Mouse (Mus musculus): Measurements from ENCODE around the gene Cdh11. TPM values are rescaled to one million over a fixed set of nuclear protein-coding genes. Genes with fewer than 3 reads are reported as not detected.
"Not testable (repeated sequence)": the region's sequence is repeated elsewhere in the genome, so short reads cannot be mapped to it uniquely, and the experiment has no call there.

The Cdh11 gene
- polyA plus RNA-seq, 1 experiment from 2014 or later: 108 TPM

GRCm38 (mm10) chr8:102693465-102693864 is 92.0 kb downstream of the Cdh11 start:
- Histone ChIP-seq H3K36me3 (ENCODE audit: control insufficient read depth, insufficient read depth, low read length) (no peaks in the 10 kb centered on the region), H3K4me1 (ENCODE audit: control insufficient read depth, insufficient read depth, low read length) (peaks cover 1% of the 10 kb centered on the region; the same call in 1 of the 2 replicates), H3K27me3 (ENCODE audit: control insufficient read depth, insufficient read depth, low read length) (no peaks in the 10 kb centered on the region), H3K9ac (ENCODE audit: low read length) (no peak overlapping the region), H3K27ac (ENCODE audit: low read depth, low read length) (no peak overlapping the region), H3K4me3 (ENCODE audit: low read depth, low read length) (no peak overlapping the region), H3K4me2 (ENCODE audit: low read depth) (no peak overlapping the region), H3K9me3 (ENCODE audit: control insufficient read depth, low read length) (no peaks in the 10 kb centered on the region)
- WGBS: 62% methylated on average over 1 of the region's 1 CpGs
- DNase-seq (ENCODE audit: low spot score) (no peak), ATAC-seq (ENCODE audit: insufficient read depth, low FRiP score, low TSS enrichment) (no peak)

- DNase-seq (ENCODE audit: low spot score); H3K27me3 ChIP-seq (ENCODE audit: control insufficient read depth, insufficient read depth, low read length); H3K36me3 ChIP-seq (ENCODE audit: control insufficient read depth, insufficient read depth, low read length); H3K4me3 ChIP-seq (ENCODE audit: low read depth, low read length); H3K9ac ChIP-seq (ENCODE audit: low read length); H3K4me1 ChIP-seq (ENCODE audit: control insufficient read depth, insufficient read depth, low read length); ATAC-seq (ENCODE audit: insufficient read depth, low FRiP score, low TSS enrichment); H3K27ac ChIP-seq (ENCODE audit: low read depth, low read length); H3K4me2 ChIP-seq (ENCODE audit: low read depth); H3K9me3 ChIP-seq (ENCODE audit: control insufficient read depth, low read length): not testable (repeated sequence)
- 87% methylated on average over 7 of the region's 7 CpGs for WGBS
Measured at GRCm38 (mm10) chr8:102685491-102685890, 100.0 kb downstream of the Cdh11 start.

- ATAC-seq (ENCODE audit: insufficient read depth, low FRiP score, low TSS enrichment) (no peak), DNase-seq (ENCODE audit: low spot score) (no peak)
- 79% methylated on average over 11 of the region's 11 CpGs for WGBS
- no peaks in the 10 kb centered on the region for H3K9me3 ChIP-seq (ENCODE audit: control insufficient read depth, low read length)
- no peak overlapping the region for H3K27ac ChIP-seq (ENCODE audit: low read depth, low read length)
- no peak overlapping the region for H3K4me3 ChIP-seq (ENCODE audit: low read depth, low read length)
- H3K4me2 ChIP-seq (ENCODE audit: low read depth): no peak overlapping the region
- no peaks in the 10 kb centered on the region for H3K36me3 ChIP-seq (ENCODE audit: control insufficient read depth, insufficient read depth, low read length)
- H3K27me3 ChIP-seq (ENCODE audit: control insufficient read depth, insufficient read depth, low read length): no peaks in the 10 kb centered on the region
- H3K9ac ChIP-seq (ENCODE audit: low read length): no peak overlapping the region
- no peaks in the 10 kb centered on the region for H3K4me1 ChIP-seq (ENCODE audit: control insufficient read depth, insufficient read depth, low read length)
Measured at GRCm38 (mm10) chr8:102685023-102685422, 100.4 kb downstream of the Cdh11 start.

- Histone ChIP-seq H3K4me3 (ENCODE audit: low read depth, low read length) (no peak overlapping the region), H3K36me3 (ENCODE audit: control insufficient read depth, insufficient read depth, low read length) (no peaks in the 10 kb centered on the region), H3K27ac (ENCODE audit: low read depth, low read length) (no peak overlapping the region), H3K9ac (ENCODE audit: low read length) (no peak overlapping the region), H3K4me2 (ENCODE audit: low read depth) (no peak overlapping the region), H3K9me3 (ENCODE audit: control insufficient read depth, low read length) (no peaks in the 10 kb centered on the region), H3K27me3 (ENCODE audit: control insufficient read depth, insufficient read depth, low read length) (no peaks in the 10 kb centered on the region), H3K4me1 (ENCODE audit: control insufficient read depth, insufficient read depth, low read length) (no peaks in the 10 kb centered on the region)
- WGBS: 86% methylated on average over 3 of the region's 3 CpGs
- ATAC-seq (ENCODE audit: insufficient read depth, low FRiP score, low TSS enrichment) (no peak), DNase-seq (ENCODE audit: low spot score) (no peak)
Measured at GRCm38 (mm10) chr8:102677148-102677547, 108.3 kb downstream of the Cdh11 start.

GRCm38 (mm10) chr8:102664561-102664960 is 120.9 kb downstream of the Cdh11 start:
- not testable (repeated sequence) for H3K9ac ChIP-seq (ENCODE audit: low read length); H3K9me3 ChIP-seq (ENCODE audit: control insufficient read depth, low read length); H3K4me3 ChIP-seq (ENCODE audit: low read depth, low read length); H3K4me2 ChIP-seq (ENCODE audit: low read depth); H3K4me1 ChIP-seq (ENCODE audit: control insufficient read depth, insufficient read depth, low read length); ATAC-seq (ENCODE audit: insufficient read depth, low FRiP score, low TSS enrichment); DNase-seq (ENCODE audit: low spot score); H3K36me3 ChIP-seq (ENCODE audit: control insufficient read depth, insufficient read depth, low read length); H3K27me3 ChIP-seq (ENCODE audit: control insufficient read depth, insufficient read depth, low read length); H3K27ac ChIP-seq (ENCODE audit: low read depth, low read length)
- 92% methylated on average over 5 of the region's 5 CpGs for WGBS

- WGBS: 96% methylated on average over 2 of the region's 2 CpGs
- Histone ChIP-seq H3K4me3 (ENCODE audit: low read depth, low read length) (no peak overlapping the region), H3K36me3 (ENCODE audit: control insufficient read depth, insufficient read depth, low read length) (peaks cover 2% of the 10 kb centered on the region), H3K27ac (ENCODE audit: low read depth, low read length) (no peak overlapping the region), H3K9me3 (ENCODE audit: control insufficient read depth, low read length) (no peaks in the 10 kb centered on the region), H3K9ac (ENCODE audit: low read length) (no peak overlapping the region), H3K27me3 (ENCODE audit: control insufficient read depth, insufficient read depth, low read length) (no peaks in the 10 kb centered on the region), H3K4me1 (ENCODE audit: control insufficient read depth, insufficient read depth, low read length) (no peaks in the 10 kb centered on the region), H3K4me2 (ENCODE audit: low read depth) (no peak overlapping the region)
- ATAC-seq (ENCODE audit: insufficient read depth, low FRiP score, low TSS enrichment) (no peak), DNase-seq (ENCODE audit: low spot score) (no peak)
Measured at GRCm38 (mm10) chr8:102656529-102656928, 128.9 kb downstream of the Cdh11 start.

- no peak for ATAC-seq (ENCODE audit: insufficient read depth, low FRiP score, low TSS enrichment)
- no peaks in the 10 kb centered on the region for H3K9me3 ChIP-seq (ENCODE audit: control insufficient read depth, low read length)
Measured at GRCm38 (mm10) chr8:102651964-102652363, 133.5 kb downstream of the Cdh11 start.

GRCm38 (mm10) chr8:102627151-102627550 is 158.3 kb downstream of the Cdh11 start:
- DNase-seq (ENCODE audit: low spot score) (no peak), ATAC-seq (ENCODE audit: insufficient read depth, low FRiP score, low TSS enrichment) (no peak)
- no peak overlapping the region for H3K9ac ChIP-seq (ENCODE audit: low read length)
- H3K4me1 ChIP-seq (ENCODE audit: control insufficient read depth, insufficient read depth, low read length): no peaks in the 10 kb centered on the region
- WGBS: 92% methylated on average over 3 of the region's 3 CpGs
- H3K9me3 ChIP-seq (ENCODE audit: control insufficient read depth, low read length): no peaks in the 10 kb centered on the region
- H3K4me3 ChIP-seq (ENCODE audit: low read depth, low read length): no peak overlapping the region
- H3K27me3 ChIP-seq (ENCODE audit: control insufficient read depth, insufficient read depth, low read length): no peaks in the 10 kb centered on the region
- no peak overlapping the region for H3K27ac ChIP-seq (ENCODE audit: low read depth, low read length)
- no peak overlapping the region for H3K4me2 ChIP-seq (ENCODE audit: low read depth)
- no peaks in the 10 kb centered on the region for H3K36me3 ChIP-seq (ENCODE audit: control insufficient read depth, insufficient read depth, low read length)

More at GRCm38 (mm10) chr8:102651964-102652363, 133.5 kb downstream of the Cdh11 start:
- H3K27ac ChIP-seq (ENCODE audit: low read depth, low read length): no peak overlapping the region
- H3K4me1 ChIP-seq (ENCODE audit: control insufficient read depth, insufficient read depth, low read length): no peaks in the 10 kb centered on the region
- H3K36me3 ChIP-seq (ENCODE audit: control insufficient read depth, insufficient read depth, low read length): no peaks in the 10 kb centered on the region; the same call in none of the 2 replicates
- H3K9ac ChIP-seq (ENCODE audit: low read length): no peak overlapping the region
- WGBS: 89% methylated on average over 4 of the region's 4 CpGs
- DNase-seq (ENCODE audit: low spot score): no peak
- H3K4me3 ChIP-seq (ENCODE audit: low read depth, low read length): no peak overlapping the region
- H3K27me3 ChIP-seq (ENCODE audit: control insufficient read depth, insufficient read depth, low read length): no peaks in the 10 kb centered on the region
- no peak overlapping the region for H3K4me2 ChIP-seq (ENCODE audit: low read depth)

GRCm38 (mm10) chr8:102612146-102612545 is 173.3 kb downstream of the Cdh11 start:
- Histone ChIP-seq H3K27ac (ENCODE audit: low read depth, low read length) (no peak overlapping the region), H3K9ac (ENCODE audit: low read length) (no peak overlapping the region), H3K4me1 (ENCODE audit: control insufficient read depth, insufficient read depth, low read length) (no peaks in the 10 kb centered on the region), H3K4me2 (ENCODE audit: low read depth) (no peak overlapping the region), H3K9me3 (ENCODE audit: control insufficient read depth, low read length) (no peaks in the 10 kb centered on the region), H3K4me3 (ENCODE audit: low read depth, low read length) (no peak overlapping the region), H3K36me3 (ENCODE audit: control insufficient read depth, insufficient read depth, low read length) (no peaks in the 10 kb centered on the region), H3K27me3 (ENCODE audit: control insufficient read depth, insufficient read depth, low read length) (no peaks in the 10 kb centered on the region)
- ATAC-seq (ENCODE audit: insufficient read depth, low FRiP score, low TSS enrichment): no peak
- 87% methylated on average over 4 of the region's 4 CpGs for WGBS
- DNase-seq (ENCODE audit: low spot score): no peak
